Mouse (Mus musculus): ENCODE measurements at regions not wholly inside any gene's neighbourhood (a gene's known extent, or its start where the extent isn't known, plus 50 kb on each side); places are given as distances from the start of the nearest gene placed in this dataset.
A peak's percentile ranks its signal among the peaks of the same experiment; 100 is the strongest.

DNA sequence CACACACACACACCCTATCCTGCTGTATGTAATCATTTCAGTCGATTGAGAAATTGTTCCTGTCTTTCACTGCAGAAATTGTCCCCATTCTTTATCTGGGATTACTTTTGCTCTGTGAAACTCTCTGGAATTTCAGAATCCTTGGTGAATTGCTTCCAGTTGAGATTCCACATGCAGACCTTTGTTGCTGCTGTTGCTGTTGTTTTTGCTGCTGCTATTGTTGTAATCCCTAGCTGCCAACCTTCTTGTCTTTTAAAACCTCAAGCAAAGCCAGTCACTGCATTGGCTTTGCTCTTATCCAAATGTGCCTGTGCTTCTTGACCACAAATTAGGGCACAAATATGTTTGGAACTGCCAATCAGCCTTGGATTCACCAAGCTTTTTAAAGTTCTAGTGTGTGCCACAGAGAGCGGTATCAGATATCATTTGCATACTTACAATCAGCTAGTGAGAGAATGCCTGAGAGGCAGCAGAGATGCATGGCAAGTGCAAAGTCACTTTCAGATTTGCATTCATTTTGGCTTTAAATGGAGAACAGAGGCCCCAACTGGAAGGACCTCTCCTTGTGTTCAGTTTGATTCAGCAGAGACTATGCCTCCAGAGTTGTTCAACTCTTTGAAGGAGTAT is 1187.0 kb upstream of the Map3k7 start:
- no peak for DNase-seq

DNA sequence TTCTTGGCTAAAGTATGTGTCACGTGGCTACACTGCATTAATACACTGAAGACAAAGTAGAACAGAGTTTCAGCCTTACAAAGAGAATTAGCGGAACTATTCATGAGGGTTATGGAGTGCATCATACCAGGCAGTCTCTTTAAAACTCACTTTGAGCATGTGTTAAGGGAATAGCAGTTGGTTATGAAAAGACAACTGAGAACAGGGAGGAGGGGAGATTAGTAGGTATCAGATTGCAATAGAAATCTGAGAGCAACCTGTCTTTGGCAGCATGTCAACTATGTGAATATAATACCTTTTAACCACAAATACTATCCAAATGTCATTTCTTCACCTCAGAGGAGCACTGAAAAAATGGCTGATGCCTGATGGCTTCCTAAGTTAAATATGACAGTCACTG is 1182.2 kb upstream of the Map3k7 start:
- no peak for DNase-seq

DNA sequence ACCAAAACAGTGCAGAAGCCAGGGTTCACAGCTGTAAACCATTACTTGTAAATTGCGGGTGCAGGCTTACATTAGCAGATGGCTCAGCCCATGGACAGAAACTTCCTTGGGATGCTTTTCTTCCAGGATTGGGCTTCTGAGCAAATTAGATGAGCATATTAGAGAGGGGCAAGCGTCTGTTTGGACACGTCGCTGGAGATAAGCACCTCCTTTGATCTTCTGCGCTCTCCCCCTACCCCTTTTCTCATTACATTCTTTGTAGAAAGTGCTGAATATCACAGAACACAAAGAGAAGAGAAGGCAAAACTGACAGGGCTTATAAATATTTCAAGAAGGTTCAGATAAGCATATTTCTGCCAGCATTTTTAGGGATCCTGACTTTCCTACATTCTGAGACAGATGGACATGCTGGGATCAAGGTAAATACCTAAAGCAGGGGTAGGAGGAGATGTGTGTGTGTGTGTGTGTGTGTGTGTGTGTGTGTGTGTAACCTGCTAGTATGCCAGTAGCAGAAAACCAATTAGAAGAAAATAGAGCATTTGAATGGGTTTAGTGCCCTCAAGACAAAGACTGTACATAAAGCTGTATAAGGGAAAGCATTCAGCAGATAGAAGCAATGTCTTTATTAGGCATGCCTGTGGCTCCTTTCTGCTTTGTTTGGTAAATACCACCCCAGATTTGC is 1173.8 kb upstream of the Map3k7 start:
- DNase-seq, result peak; percentile 69

DNA sequence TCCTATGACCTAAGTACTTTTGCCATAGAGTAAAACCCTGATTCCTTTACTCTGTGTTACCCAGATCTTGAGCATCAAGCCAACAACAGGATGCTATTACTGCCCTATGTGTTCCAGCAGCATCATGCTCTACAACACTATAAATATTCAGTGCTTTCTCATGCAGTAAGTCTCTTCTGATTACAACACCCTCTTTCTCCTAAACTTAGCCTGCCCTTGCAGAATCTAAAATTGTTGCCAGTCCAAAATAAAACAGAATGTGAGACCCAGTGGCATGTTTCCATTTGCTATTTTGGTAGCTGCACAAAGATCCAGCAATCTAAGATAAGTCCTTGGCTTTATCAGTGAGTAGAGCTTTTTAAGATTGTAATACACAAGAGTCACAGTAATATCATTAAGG is 1154.1 kb upstream of the Map3k7 start:
- DNase-seq, result no peak

DNA sequence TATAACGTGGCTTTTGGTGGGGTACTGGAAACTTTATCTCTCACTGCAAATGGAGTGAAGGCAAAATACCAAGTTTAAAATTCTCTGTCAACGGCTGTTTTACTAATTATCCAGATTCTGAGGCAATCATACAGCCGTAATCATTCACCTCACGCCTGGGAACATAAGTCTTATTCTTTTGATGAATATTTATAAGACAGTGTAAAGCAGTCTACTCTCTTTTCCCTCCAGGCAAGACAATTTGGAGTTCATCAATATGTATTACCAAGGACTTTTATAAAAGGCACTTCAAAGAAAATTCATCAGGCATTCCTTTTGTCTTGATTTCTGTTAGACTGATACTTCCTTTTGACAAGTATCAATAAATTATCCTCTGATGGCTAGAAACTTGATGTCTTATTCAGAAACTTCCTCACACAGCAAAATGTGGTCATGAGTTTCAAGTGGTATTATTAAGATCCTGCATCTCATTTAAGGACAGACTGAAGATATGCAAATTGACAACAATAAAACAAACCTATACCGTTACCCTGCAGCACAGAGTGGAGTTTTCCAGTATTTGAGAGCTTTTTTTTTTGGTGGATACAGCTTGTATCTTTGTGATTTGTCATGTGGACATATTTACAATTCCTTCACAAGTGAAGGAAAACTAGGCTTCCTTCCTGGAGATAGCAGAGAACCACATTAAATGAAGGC is 1108.4 kb upstream of the Map3k7 start:
- no peak for DNase-seq

DNA sequence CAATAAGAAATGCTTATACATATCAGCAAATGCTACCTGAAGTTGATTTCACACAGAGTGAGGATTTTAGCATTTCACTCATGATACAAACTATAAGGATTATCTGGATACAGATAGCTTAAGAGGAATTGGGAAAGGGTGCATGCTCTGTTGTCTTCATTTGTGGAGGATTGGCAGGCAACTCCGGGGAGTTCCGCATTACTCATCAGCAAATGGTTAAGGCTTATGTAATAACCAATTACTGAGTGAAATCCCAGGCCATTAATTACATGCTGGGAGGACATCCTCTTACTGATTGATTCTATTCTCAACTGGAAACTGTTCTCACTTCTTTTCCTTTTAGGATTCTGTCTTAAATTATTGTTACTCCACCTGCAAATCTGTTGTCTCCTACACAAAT is 1058.9 kb upstream of the Map3k7 start:
- peak; percentile 16 for DNase-seq

DNA sequence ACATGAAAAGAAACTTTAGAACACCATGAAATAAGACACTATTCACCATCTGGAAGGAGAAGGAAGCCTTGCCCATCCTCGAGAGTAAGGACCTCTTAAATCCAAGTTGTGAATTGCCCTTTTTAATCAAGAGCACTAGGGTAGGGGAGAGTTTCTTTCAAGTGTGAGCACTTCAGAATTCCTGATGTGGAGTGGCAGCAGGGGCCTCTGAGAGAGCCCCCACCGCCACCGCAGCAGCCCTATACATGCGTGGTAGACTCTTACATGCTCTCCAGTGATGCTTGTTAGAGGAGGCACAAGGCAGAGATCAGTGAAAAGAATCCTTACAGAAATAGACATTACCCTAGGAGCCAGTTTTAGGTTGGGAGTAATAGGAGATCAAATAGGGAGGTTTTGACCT is 1041.0 kb upstream of the Map3k7 start:
- DNase-seq, result no peak

DNA sequence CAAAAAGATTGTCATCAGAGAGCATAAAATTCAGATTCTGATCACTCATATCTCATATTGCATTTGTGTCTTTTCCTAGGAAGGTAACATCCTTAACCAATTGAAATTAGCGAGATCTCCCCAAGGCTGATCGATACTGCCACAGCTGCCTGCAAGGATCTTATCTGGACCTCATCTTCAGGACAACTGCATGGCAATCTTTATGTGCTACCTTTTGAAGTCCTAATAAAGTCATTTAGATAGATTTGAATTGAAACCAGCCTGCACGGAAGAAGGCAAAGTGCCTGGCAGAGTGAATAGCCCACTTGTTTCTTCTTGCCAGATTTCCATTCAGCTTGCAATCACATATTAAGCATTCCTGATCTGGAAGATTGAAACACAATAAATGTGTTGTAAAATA is 1031.5 kb upstream of the Map3k7 start:
- DNase-seq, result no peak

DNA sequence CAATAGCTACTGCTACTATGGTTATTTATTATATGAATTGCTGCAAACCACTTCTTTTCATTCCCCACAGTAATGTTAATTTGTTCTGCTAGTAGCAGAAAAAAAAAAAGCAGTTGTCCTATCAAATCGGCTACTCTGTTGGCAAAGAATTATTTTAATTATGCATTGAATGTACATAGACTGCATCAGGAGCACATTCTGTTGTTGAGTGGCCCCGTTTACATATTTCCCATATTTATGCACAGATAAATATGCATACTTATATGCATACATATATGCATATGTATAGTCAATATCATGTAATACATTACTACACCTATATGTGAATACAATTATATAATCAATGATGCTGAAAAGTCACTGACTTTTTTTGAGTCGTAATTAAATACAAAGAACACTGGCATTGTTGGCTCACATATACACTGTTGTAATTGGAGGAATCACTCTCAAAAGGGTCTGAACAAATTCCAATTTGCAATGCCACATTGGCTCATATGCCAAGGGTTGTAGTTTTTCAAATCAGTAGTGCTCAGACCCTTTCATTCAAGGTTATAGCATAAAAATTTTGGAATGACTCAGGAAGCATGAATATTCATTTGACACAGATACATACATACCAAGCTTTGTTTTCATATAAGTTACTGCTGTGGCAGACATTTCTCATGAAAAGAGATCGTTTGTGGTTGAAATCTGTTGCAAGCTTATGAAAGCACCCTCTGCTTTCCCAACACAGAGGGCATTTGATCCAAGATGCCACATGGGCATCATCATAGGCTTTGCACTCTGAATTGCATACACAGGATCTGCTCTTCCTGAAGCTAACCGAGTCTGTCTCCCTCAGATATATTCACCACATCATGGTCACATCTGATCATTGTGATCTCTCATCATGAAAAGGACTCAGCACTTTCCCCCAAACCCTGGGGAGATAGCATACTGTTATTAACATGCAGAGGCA is 1030.6 kb upstream of the Map3k7 start:
- no peak for DNase-seq

DNA sequence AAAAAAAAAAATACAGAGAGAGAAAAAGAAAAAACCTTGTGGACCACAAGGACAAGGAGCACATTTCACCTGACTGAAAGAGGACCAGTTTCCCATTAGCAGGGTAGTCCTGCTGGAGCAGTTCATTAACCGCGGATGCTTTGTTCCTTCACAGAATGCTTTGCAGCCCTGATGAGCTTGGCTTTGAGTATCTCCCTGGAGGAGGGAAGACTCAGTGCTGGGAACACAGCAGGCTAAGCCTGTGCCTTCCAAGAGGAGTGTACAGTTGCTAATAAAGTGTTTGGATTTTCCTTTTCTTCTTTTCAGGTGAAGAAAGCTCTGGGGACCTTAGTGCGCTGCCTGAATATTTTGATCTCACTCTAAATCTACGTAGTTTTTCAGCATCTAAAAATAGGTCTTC is 980.3 kb upstream of the Map3k7 start:
- peak; percentile 6 for DNase-seq

DNA sequence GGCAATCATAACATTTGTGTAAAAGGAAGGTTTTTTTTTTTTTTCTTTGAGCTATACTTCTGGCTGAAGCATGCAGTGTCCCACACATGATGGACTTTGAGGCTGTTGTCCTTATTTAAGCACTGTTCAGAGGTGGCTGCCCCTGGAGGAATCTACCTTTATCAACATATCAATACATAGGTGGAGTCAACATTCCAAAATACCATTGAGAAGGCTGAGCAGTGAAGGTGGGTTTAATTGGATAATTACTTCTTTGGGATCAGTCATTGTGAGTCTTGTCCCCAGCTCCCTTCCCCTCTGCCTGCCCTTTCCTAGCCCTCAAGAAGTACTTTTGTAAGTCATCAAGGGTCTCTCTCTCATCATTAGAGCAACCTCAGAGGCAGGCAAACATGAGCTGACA is 951.9 kb upstream of the Map3k7 start:
- no peak for DNase-seq

DNA sequence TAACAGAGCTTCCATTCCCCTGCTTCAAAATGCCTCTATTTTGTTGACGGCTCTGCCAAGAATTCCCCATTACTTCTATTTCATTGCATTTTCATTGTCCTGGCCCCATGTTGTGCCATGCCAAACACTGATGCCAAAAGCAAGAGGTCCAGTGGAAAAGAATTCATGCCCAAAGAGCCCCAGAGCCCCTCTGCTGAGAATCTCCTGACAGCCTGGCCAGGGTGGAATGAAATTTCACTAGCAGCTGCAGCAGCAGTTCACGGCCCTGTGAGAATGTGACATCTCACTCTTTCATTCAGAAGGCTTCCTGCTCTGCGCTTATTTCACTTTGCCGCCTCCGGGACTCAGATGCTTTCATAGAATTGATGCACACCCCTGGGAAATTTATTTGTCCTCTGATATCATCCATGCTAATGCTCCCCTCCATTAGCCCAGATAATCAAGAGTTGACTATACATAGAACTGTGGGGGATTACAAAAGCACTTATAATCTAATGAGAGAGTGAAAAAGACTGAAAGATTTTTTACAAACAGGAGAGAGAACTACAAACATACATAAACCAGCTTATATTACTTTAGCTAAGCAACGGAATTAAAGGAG is 911.7 kb upstream of the Map3k7 start:
- DNase-seq, result peak; percentile 24

DNA sequence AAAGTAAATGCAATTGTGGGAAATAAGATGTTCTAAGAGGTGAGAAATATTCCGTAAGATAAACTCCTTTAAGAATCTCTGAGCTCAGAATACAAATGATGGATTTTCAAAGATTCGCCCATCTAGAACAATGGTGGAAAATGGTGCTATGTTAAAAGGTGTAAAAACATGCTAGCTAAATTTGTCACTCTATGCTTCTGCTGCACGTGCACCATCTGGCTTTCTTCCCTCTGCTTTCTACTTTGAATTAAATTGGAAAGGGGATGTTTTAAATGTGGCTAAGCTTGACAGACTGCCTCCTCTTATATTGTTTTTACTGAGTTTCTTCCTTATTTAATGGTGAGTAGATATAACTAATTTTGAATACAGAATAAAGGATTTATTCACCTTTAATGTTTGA is 887.7 kb upstream of the Map3k7 start:
- DNase-seq, result no peak

DNA sequence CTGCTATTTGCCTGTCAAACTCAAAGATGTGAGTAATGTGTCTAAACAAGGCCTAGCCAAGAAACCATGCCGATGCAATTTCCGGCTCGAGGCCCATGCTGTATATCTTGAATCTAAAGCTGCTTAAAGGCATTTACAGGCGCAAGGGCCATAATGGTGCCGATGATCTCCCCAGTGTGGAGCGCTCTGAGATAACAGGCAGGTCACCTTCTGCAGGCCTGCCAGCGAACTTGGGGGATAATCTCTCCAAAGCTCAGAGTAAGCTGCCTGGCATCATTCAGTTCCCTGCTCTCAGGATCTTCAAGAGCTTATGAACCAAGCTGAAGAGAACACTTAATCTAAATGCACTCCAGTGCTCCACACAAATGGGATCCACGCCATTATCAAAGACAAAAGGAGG is 842.3 kb upstream of the Map3k7 start:
- peak; percentile 75 for DNase-seq

DNA sequence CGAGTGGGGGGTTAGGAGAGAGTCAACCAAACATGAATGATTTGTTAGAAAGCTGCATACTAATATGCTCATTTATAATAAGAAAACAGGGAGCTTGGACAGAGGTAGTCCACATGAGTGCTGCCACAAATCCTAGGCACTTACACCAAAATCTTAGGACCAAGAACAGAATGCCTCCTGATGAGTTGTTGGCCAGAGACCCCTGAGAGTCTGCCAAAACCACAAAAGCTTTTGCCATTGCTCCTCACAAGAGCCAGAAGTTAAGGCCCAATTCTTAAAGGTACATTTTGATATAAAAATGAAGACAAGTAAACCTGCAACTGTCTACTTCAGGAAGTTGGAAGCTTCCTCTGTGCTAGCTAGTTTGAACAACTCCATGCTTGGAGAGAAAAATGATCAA is 820.7 kb upstream of the Map3k7 start:
- DNase-seq, result no peak

DNA sequence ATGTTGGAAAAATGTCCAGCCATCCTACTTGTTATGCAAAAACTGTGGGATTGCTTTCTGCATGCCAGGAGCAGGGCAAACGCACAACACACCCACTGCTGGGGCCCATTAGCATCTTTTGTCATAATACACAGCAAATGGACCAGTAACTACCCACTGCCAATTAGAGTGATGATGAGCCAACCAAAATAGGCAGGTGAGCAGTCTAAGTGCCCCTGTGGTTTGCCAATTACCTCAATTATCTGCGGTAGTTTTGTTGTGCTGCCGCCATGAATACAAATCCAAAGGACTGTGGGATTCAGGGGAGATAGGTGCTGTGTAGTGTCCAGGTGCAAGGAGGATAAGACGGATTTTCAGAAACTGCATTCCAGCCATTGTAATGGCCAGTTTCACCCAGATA is 796.5 kb upstream of the Map3k7 start:
- peak; percentile 58 for DNase-seq

DNA sequence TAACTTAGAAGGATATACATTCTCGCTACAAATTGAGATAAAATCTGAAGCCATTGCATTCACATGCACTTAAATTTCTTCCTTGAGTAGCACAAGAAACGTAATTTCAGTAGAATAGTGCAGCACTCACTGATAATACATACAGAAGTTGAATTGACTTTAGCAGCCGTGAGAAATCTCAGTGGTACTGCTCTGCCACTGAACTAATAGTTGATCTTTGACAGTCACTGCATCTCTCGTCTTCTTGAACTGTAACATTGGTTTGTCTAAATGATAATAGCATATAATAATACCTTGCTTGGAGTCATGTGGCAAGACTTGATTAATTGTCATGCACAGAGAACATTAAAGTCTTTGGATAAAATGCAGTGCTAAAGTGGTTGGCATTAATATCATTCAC is 795.5 kb upstream of the Map3k7 start:
- no peak for DNase-seq

DNA sequence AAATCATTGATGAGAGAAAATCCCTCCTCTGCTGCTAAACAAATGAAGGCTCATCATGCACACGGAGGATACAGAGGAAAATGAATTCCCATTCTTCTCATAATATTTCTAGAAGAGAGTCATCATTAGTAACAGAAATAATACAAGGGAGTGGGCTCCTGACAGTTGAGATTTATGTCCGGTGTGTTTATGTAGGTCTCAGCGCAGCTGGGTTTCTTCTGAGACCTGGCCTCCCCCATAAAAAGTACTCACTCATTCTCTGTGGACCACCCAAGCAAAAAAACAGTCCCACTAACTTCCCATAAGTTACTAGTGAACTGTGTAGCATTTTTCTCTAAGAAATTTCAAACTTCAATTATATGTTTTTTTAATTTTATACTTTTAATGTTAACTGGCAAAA is 792.7 kb upstream of the Map3k7 start:
- DNase-seq, result no peak

DNA sequence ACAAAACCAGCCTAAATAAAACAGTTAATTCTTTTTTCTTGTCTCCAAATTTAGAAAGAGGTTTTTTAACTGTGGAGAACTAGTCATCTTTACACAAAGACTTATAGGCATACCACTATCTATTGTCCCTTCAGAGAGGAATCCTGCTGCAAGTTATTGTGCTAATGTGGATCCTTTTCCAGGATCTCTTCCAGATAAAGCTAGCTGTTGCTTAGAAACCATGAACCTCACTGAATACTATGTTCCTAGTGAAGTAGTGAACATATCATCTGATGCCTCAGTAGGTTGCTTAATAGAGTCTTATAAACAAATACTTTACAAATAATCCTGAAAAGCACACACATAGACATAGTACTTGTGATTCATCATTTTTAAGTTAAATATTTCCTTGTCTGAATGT is 766.0 kb upstream of the Map3k7 start:
- no peak for DNase-seq

DNA sequence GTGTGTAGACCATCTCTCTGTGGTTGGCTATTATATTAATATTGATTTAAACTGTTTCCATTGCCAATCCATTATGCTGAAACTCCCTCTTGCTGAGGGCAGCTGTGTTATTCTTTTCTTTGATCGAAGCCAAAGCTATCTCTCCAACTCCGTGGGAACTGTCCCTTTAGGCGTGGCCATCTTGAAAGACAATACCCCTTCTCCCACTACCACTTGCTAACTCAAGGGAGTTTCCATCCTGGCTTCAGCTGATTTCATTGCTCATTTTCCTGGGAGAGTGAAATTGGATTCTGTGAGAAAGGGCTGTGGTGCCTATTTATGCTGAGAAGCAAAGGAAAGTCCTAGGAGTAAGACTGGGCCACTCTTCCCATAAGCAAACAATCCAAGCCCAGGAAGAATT is 760.6 kb upstream of the Map3k7 start:
- DNase-seq, result no peak

DNA sequence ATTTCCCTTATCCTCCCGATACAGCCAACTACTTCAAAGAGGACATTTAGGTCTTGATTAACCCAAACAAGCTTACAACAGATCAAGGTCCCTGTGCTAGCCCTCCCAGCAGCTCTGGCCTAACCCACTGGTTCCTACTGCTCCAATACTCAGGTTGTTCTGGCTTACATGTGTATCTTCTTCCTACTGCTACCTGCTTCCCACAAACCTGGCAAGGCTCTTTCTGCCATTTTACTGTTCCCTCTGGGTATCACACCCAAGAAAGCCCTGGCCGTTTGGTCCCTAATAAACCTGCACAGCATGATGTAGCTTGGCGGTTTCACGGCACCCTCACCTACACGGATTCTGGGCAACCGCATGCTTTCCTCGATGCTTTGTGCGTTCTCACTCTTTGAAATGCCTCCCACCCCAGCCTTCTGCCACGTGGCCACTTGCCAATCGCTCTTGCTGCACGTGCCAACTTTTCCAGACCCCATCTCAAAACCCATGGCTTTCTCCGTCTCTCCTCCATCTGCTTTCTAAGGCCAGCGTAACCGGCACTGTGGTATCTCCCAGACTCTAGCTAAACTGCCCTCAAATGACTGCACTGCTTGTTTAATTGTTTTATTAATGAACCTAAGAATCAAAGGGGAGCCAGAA is 758.4 kb upstream of the Map3k7 start:
- DNase-seq, result no peak

DNA sequence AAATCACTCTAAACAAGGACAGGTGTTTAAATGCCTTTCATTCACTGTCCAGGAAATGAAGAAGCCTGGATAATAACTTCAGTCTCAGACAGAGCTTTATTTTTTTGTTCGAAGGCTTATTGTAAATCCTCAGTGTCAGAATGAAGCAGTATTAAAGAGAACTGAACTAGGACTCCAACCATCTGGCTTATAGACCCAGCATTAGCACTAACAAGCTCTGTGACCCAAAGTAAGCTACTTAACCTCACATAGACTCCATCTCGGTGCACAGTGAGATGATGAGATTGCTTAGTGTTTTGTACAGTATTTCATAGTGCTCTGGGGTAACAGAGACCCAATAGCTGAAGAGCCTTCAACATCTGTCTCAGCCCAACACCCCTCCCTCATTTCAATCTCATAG is 738.2 kb upstream of the Map3k7 start:
- peak; percentile 78 for DNase-seq

All from retina, postnatal 1 day (tissue).